Mouse (Mus musculus) bone marrow, adult 2 months (tissue): Measurements from ENCODE around the gene Tex13c2. TPM values are rescaled to one million over a fixed set of nuclear protein-coding genes. Genes with fewer than 3 reads are reported as not detected.

Source experiments
- H3K27ac ChIP-seq: fragments of 200-500 bp; 2 replicates; pipeline ENCODE4 v1.5.1; 2012; ENCODE audit warnings: low read depth, mild to moderate bottlenecking, control low read depth, inconsistent platforms, low read length; ENCODE audit not compliant: control insufficient read depth, poor library complexity, insufficient read depth
- H3K4me1 ChIP-seq: fragments of 200-500 bp; 2 replicates; pipeline ENCODE4 v1.6.1; 2011; ENCODE audit warnings: low read length; ENCODE audit not compliant: control insufficient read depth, insufficient read depth
- H3K4me3 ChIP-seq: fragments of 200-500 bp; replicated peaks from 2 replicates; pipeline ENCODE3; 2011; ENCODE audit warnings: mild to moderate bottlenecking, low read depth, low read length, control low read depth; ENCODE audit not compliant: control insufficient read depth
- CTCF ChIP-seq: fragments of 200-500 bp; IDR thresholded peaks from 2 replicates; pipeline ENCODE4 v1.5.1; 2011; ENCODE audit warnings: low read length, control low read depth; ENCODE audit not compliant: control insufficient read depth, insufficient read depth
- POLR2A ChIP-seq: fragments of 200-500 bp; IDR thresholded peaks from 2 replicates; pipeline ENCODE4 v1.6.1; 2011; ENCODE audit warnings: low read depth, mild to moderate bottlenecking, control low read depth, low read length, borderline replicate concordance; ENCODE audit not compliant: control insufficient read depth
- WGBS: fragments of 180-500 bp; shearing (Covaris S2); methylation state at CpG from one replicate; pipeline ENCODE4 v1.1.7; 2018; 5-methylcytosine and 5-hydroxymethylcytosine counted together
- polyA plus RNA-seq: library from polyadenylated mRNA; stranded (reverse); fragments of >200 nt; gene quantifications from 2 replicates; pipeline ENCODE4 v1.2.4, GENCODE M21; 2011; ENCODE audit warnings: low replicate concordance; ENCODE audit not compliant: missing spikeins, insufficient read depth, insufficient read length

Gene Tex13c2
- polyA plus RNA-seq = not detected in 2 replicates

DNA sequence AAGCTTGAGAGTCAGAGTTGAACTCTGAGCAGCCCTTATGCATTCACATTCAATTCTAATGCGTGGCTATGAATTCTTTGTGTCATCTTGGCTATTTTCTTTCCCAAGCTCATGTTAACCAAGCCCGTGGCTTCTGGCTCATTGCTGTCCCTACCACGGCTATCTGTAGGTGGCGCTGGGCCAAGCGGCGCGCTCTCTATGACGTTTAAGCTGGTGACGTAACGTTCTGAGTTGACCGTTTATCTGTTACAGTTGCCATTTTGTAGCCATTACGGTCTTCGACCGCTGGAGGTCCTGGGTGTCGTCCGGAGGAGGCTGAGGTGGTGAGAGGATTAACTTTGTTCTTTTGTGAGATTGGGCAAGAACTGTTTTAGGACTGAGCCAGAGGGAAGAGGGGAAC lies at the start of gene Tex13c2:
TSS of gene Tex13c2 (plus strand) at position 246 of the 400 bp plus-strand sequence.
- 90% methylated on average over 16 of the region's 16 CpGs for WGBS
- no peak within 1 kb of the TSS for H3K4me3 ChIP-seq
- no peak within 1 kb of the TSS for H3K27ac ChIP-seq
- TF ChIP-seq CTCF (no peak), POLR2A (no peak)
- no peaks in the 10 kb centered on the region for H3K4me1 ChIP-seq

DNA sequence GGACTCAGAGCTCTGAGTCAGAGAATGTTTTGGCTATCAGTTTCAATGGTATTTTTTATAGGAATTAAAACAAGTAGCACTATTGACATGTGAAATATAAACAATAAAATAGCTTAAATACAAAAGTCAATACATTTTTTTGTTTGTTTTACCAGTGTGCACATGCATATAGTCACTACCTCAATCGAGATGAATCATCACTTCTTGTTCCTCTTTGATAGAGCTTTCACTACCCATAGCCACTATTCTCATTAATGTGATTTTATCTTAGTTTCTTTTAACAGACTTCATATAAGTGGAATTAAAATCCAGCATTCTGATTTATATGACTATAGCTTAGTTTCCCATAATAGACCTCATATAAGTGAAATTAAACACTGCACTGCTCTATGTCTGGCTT lies 39.2 kb upstream of the Tex13c2 start:
- no peak for TF ChIP-seq CTCF
- no peak for TF ChIP-seq POLR2A
- Histone ChIP-seq H3K4me3 (no peak overlapping the region), H3K27ac (no peak overlapping the region), H3K4me1 (no peaks in the 10 kb centered on the region)
- 9% methylated on average over 1 of the region's 1 CpGs for WGBS

DNA sequence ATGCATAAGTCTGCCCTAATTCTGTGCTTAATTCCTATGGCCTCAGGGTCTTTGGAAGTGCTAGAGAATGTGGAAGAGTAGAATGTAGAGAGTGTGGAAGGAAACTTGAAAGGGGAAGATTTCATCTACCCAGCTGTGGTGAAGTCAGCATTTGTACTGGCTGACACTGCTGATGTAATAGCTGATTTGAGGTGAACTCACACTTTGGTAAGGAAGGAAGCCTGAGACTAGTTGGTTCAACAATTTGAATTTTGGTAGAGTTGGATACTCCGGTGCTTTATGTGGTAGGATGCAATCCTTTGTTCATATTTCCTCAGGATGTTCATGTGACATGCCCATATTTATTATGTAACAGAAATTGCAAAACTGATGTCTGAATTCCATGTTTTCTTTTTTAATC lies 36.5 kb upstream of the Tex13c2 start:
- TF ChIP-seq CTCF (no peak), POLR2A (no peak)
- no peak overlapping the region for H3K4me3 ChIP-seq
- WGBS = 34% methylated on average over 1 of the region's 1 CpGs
- H3K4me1 ChIP-seq = no peaks in the 10 kb centered on the region
- H3K27ac ChIP-seq = no peak overlapping the region

DNA sequence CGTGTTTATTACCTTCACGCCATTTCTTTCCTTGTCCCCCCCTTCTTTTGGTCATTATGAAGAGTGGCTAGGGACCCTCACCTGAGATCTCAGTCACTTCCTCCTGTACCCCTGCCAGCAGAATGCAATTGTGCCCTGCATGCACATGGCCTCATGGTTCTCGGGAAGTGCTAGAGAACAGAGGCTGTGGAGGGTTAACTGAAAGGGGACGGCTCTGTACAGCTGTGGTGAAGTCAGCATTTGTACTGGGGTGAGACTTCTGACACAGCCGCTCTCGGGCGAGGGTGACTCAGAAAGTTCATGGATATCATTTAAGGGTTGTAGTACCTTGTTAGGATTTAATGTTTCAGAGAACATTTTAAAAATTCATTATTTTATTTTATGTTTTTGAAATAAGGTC lies 35.0 kb upstream of the Tex13c2 start:
- TF ChIP-seq CTCF = no peak
- TF ChIP-seq POLR2A = no peak
- no peak overlapping the region for H3K27ac ChIP-seq
- WGBS = 38% methylated on average over 7 of the region's 7 CpGs
- H3K4me3 ChIP-seq = no peak overlapping the region
- no peaks in the 10 kb centered on the region for H3K4me1 ChIP-seq

DNA sequence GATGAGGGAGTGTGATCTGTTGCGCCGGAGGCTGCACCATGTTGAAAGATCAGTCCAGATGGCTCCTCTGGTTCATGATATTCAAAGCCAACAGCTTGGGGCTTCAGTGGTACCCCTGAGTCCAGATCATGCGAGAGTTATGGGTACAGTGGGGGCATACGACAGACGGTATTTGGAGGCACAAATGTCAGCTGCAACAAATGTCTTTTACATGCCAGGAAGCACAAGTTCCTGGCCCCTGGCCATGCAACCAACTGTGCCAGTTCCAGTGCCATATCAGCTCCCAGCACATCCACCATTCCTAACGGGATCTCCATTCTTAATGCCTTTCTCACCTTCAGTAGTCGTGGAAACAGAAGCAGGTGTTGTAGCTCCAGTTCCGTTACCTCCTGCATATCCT lies 845 bp downstream of the Tex13c2 start:
- WGBS = 88% methylated on average over 8 of the region's 8 CpGs
- Histone ChIP-seq H3K4me3 (no peak overlapping the region), H3K4me1 (no peaks in the 10 kb centered on the region), H3K27ac (no peak overlapping the region)
- TF ChIP-seq POLR2A (no peak), CTCF (no peak)

DNA sequence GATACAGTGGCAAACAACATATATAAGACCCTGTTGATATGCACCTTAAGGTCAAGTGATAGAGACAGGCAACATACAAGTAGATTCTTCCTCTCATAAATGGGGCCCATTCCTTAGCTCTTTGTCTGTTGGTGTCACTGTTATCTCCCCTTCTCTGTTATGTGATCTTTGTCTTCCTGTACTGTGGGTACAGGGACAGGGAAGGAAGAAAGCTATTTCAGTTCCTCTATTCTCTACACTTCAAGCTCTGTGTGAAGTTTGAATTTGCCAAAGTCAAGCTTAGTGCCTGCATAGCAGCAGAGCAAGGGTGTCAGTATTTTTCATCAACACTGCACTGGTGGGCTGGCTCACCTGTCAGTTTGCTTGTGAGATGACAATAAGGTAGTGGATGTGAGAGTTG lies 11.0 kb downstream of the Tex13c2 start:
- TF ChIP-seq POLR2A = no peak
- TF ChIP-seq CTCF = no peak
- no peak overlapping the region for H3K27ac ChIP-seq
- H3K4me3 ChIP-seq = no peak overlapping the region
- no peaks in the 10 kb centered on the region for H3K4me1 ChIP-seq

DNA sequence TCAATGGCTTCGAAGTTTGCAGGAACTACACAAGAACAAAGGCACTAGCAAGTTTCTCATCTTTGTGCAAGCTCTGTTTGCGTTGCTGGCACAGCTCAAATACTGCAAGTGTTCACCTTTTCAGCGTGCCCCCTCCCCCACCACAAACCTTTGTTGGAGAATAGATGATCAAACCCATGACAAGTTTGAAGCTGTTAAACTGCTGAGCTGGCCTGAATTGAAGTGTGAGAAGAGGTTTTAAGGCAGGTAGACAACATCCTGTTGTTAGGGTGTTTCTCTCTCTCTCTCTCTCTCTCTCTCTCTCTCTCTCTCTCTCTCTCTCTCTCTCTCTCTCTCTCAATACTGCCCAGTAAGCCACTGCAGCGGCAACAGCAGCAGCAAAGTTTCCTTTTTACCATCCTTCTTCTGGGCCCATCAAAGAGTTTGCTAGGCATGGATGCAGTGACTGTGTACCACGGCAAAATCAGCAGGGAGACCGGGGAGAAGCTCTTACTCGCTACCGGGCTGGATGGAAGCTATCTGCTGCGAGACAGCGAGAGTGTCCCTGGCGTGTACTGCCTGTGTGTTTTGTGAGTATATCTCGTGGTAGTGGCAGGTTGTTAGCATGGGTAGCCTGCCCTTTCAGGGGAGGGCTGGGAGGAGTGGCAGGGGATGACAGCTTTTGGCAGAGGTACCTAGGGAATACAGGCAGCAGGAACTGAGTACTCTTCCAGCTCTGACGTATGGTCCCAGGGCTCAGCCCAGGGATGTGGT lies 13.0 kb downstream of the Tex13c2 start, which contains the start of gene Sh2d1a:
TSS of gene Sh2d1a (plus strand) at position 163 of the 753 bp plus-strand sequence.
- Histone ChIP-seq H3K27ac (no peak within 1 kb of the TSS), H3K4me1 (no peaks in the 10 kb centered on the region), H3K4me3 (peak within 1 kb of the TSS; percentile 18)
- TF ChIP-seq CTCF = no peak
- TF ChIP-seq POLR2A = no peak
- WGBS = 78% methylated on average over 13 of the region's 13 CpGs

DNA sequence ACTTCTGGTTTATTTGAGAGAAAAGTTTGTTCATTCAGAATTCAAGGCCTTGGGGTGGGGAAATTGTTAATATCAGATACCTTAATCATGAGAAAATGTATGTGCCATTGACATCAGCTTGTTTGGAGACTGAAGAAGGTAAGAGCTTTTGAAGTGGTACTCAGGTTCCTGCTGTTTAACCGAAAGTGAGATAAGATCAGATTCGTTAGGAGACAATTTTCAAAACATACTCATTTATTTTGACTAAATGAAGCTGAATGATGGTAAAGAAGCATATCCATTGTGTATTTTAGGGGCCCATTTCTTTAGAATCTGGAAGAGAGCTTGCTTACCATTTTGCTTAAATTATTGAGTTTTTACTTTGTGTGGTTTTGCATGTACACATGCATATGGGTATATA lies 21.6 kb downstream of the Tex13c2 start:
- TF ChIP-seq POLR2A (no peak), CTCF (no peak)
- Histone ChIP-seq H3K4me1 (no peaks in the 10 kb centered on the region), H3K27ac (no peak overlapping the region), H3K4me3 (no peak overlapping the region)
- 70% methylated on average over 2 of the region's 2 CpGs for WGBS

DNA sequence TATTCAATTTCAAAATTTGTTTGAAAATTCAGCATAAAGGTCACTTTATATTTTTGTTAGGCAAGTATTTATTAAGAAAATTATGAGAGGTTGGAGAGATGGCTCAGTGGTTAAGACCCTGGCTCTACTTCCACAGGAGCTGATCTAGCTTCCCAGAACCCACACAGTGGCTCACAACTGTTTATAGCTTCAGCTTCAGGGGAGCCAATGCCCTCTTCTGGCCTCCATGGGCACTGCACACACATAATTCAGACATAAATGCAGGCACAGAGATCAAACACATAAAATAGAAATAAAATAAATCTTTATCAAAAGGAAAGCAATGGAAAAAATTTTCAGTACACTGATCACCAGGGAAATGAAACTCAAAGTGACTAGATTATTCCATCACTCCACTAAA lies 23.1 kb downstream of the Tex13c2 start:
- H3K27ac ChIP-seq = no peak overlapping the region
- H3K4me3 ChIP-seq = no peak overlapping the region
- no peaks in the 10 kb centered on the region for H3K4me1 ChIP-seq
- TF ChIP-seq POLR2A (no peak), CTCF (peak; percentile 40)
